Mouse (Mus musculus): Measurements from ENCODE around the gene Akap7.

DNA sequence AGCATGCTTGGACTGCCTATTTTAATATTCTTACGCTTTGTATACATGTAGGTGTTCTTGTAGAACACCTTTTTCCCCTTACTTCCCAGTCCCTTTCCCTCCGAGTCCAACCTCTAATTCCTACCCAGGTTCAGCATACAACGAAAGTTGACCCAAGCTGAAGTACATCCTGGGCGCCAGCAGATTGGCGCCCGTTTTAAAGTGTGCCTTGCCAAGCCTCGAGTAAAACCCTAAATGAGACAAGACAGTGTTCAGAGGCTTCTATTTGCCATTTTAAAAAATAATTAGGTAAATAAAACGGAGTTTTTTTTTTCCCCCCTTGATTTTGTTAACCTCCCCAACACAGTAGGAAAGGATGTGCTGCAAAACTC, 11.4 kb downstream of the Akap7 start:
- TF ChIP-seq CTCF (conservative IDR thresholded peaks at IDR 0.05; ENCODE audit: low read length) = no peak
- no peak for TF ChIP-seq POU5F1 (IDR thresholded peaks at IDR 0.05; ENCODE audit: borderline replicate concordance, low read length)
- TF ChIP-seq NANOG (IDR thresholded peaks at IDR 0.05; ENCODE audit: borderline replicate concordance, low read length) = no peak
